Mouse (Mus musculus): ENCODE measurements around the gene Ift46. TPM values are rescaled to one million over a fixed set of nuclear protein-coding genes. Genes with fewer than 3 reads are reported as not detected.

Gene Ift46
- total RNA-seq, 2 experiments from 2014 or later = 60.7 to 67.5 TPM

DNA sequence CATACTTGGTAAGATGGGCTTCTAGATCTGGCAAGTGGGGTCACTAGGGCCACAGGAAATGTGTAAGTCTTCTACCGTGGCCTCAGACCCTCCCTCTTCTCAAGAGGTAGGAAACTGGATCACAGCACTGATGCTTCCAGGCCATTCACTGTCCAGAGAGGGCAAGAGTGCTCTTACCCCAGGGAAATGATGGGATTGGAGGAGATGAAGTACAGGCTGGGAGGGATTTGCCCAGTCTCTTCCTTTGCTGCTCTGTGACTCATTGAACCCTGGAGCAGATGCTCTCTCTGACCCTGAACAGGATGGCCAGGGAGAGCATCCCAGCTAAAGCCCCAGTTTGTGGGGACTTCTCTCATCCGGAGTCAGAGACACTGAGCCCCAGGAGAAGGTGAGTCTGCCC, 43.0 kb upstream of the Ift46 start:
- no peak for DNase-seq (ENCODE audit: extremely low spot score in 1 of 2, low spot score in 2 of 2)
- intact Hi-C loops (cut with DNase I) = no loop called here
- H3K4me3 ChIP-seq = no peak overlapping the region
- no peak for TF ChIP-seq CTCF (IDR thresholded peaks at IDR 0.05)
- no peak overlapping the region for H3K27ac ChIP-seq

DNA sequence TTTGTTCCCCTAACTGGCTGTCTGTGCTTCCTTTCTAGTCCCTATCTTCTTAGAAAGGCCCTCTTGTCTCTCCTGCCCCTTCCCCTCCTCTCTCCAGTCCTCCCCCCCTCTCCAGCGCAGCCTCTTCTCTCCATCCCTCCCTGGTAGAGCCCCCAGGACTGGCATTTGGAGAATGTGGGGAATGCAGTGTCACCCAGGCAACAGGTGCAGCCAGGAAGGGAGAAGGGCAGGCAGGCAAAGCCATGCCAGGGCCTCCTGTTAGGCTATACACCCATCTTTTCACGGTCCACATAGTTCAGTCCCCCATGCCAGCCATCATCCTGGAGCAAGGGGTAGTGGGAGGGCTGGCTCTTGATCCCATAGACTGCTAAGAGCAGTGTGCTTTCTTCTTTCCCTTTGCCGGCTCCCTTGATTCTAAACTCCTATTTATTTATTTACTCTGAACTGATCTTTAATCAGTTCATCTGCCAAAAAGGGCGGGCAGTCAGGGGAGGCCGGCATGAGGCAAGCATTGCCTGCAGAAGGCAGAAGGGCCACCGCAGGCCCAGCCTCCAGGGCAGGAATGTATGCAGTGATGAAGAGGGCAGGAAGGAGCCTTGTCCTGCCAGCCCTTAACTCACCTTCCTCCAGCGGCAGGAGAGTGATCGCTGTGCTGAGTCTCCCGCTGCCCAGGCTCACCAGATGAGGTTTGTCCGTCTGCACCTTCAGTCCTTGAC, 41.1 kb upstream of the Ift46 start:
- Histone ChIP-seq H3K4me3 (no peak overlapping the region), H3K27ac (no peak overlapping the region)
- intact Hi-C loops (cut with DNase I) = no loop called here
- TF ChIP-seq CTCF (IDR thresholded peaks at IDR 0.05) = no peak
- DNase-seq (ENCODE audit: extremely low spot score in 1 of 2, low spot score in 2 of 2) = no peak

DNA sequence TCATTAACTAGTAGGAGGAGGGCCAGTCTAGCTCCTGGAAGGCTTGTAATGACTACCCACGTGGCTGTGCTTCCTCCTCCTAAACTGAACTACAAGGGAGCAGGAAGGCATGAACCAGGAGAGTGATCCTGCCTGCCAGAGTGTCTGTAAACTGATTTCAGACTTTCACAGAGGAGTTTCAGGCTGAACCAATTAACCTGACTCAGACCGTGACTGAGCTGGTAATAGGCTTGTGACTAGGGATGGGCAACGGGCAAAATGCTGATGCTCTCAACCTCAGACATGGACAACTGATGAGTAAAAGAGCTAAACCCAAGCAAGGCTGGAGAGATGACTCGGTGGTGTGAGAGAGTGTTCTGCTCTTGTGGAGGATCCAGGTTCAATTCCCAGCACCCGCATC, 40.3 kb upstream of the Ift46 start:
- DNase-seq (ENCODE audit: extremely low spot score in 1 of 2, low spot score in 2 of 2) = no peak
- Histone ChIP-seq H3K27ac (no peak overlapping the region), H3K4me3 (no peak overlapping the region)
- TF ChIP-seq CTCF (IDR thresholded peaks at IDR 0.05) = no peak
- intact Hi-C loops (cut with DNase I) = no loop called here

DNA sequence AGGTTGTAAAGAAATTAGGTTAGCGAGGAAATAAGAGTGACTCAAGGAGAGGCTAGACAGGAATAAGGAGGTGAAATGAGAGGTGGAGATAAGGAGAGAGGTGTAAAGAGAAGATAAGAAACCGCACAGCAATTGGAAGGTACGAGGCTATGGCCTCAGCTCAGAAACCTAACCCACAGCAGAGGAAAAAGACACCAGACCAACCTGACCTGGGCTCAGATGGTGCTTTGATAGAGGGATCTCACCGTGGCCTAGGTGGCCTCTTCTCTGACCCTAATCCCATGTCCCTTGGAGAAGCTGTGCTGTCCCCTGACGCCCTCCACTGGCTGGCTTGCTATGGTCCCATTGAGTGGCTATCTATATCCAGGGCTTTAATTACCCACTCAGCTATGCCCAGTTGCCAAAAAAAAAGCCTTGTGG, 35.6 kb upstream of the Ift46 start:
- DNase-seq (ENCODE audit: extremely low spot score in 1 of 2, low spot score in 2 of 2) = no peak
- TF ChIP-seq CTCF (IDR thresholded peaks at IDR 0.05) = no peak; the same call in 1 of the 2 replicates
- H3K4me3 ChIP-seq = no peak overlapping the region
- intact Hi-C loops (cut with DNase I) = loop anchor here (5.0 kb wide), 1 partner anchor 40 kb away; no protein-coding TSS in a partner anchor
- H3K27ac ChIP-seq = no peak overlapping the region

DNA sequence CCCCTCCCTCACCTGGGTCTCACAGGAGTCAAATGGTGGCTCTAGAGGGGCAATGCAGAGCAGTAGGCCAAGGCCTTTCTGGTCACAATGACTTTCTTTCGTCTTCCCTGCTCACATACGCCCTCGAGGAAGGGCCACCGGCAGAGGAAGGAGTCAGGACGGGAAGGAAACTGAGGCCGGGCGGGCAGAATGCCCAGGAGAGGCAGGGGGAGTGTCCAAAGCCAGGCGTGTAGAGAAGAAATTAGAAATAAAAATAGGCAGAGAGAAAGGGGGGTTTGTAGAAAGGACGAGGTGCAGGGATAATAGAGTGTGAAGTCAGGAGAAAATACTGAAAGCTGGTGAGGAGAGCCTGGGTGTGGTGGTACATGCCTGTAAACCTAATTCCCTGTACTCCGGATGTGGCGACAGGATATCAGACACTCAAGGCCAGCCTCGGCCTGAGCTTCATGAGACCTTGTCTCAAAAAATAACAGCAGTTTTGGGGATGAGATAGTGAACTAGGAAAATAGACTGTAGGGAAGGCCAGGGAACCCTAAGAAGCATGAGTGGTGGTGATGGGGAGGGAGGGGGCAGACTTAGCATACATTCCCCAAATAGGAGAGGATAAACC, 34.7 kb upstream of the Ift46 start:
- no peak for TF ChIP-seq CTCF (IDR thresholded peaks at IDR 0.05)
- intact Hi-C loops (cut with DNase I) = loop anchor here (5.0 kb wide), 1 partner anchor 41 kb away; no protein-coding TSS in a partner anchor
- peak overlapping the region; percentile 62 for H3K4me3 ChIP-seq
- peak overlapping the region; percentile 81 for H3K27ac ChIP-seq
- DNase-seq (ENCODE audit: extremely low spot score in 1 of 2, low spot score in 2 of 2) = no peak

DNA sequence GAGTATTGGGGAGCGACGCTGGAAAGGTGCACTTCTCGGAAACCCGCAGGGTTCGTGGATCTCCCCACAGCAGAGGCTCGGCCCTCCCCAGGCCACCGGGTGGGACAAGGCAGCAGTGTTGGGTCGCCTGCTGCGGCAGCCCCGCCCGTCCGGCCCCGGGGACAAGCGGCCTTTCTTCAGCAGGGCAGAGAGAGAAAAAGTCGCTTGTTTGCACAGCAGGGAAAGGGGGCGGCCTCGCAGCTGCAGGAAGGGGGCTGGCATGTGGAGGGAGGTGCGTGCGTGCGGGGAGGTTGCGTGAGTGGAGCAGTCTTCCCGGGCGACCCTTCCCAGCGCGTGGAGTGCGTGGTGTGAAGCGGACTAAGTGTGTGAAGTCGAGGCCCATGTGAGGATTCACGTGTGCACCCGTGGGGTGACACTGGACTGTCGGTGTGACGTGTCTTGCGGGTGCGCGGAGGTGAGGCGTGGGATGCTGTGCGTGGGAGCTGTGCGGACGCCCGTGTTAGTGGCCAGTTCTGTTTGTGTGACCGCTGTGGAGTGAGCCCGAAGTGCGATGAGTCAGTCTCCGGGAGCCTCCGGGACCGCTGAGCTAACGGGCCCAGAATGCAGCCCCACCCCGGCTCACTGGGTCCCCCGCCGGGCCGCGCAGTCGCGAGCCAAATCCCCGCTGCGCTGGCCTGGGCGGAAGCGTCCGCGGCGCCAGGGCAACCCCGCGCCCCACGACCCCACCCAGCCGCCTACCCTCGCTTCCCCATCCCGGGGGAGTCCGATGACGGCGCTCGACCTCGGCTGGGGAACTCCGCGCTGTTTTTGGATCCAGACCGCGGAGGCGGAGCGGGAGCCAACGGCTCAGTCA, 33.8 kb upstream of the Ift46 start:
- peak overlapping the region; percentile 81 for H3K27ac ChIP-seq
- peak overlapping the region; percentile 62 for H3K4me3 ChIP-seq
- no peak for TF ChIP-seq CTCF (IDR thresholded peaks at IDR 0.05)
- intact Hi-C loops (cut with DNase I) = loop anchor here (1.0 to 5.0 kb wide), 2 partner anchors 42 to 79 kb away; no protein-coding TSS in a partner anchor
- DNase-seq (ENCODE audit: extremely low spot score in 1 of 2, low spot score in 2 of 2) = peak in 1 of 2 experiments; percentile 60

DNA sequence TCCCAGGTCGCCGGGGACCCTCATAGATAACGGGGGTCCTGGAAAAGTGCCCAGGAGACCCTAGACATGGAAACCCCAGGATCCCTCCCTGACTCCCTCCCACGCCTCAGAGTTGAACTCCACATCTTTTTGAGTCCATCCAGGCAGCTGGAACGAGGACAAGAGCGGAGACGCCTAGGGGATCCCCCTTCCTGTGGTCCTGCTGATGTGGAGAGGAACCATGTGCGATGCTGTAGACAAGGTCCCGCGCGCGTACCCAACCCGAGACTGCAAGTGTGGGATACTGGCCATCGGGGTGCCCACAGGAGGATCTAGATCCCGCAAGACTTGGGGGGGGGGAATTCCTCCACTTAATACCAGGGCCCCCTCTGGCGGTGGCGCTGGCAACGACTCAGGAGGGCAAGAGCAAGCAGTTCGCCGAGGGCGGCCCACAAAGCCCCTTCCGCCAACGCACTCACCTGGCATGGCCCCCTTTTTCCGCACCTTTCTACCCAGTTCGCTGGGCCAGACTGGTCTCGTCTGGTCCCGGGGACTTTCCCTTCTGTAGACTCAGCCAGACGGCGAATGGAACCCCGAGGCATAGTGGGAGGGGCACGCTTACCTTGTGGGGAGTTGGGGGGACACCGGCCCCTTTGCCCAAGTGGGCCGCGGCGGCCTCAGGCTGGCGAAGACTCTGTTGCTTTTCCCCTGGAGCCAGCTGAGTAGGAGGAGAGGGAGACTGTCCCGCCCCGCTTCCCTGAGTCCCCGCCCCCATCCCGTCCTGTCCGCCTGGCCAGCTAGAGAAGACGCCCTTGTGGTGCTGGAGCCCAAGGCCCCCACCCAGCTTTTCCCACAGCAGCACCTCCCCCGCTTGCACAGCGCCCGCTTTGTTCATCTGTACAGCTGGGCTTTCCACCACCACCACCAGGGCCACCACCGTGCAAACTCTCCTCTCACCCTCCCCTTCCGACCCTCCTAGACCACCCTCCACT, 32.9 kb upstream of the Ift46 start, which contains the start of gene Phldb1:
TSS of gene Phldb1 (minus strand) at position 675 of the 971 bp plus-strand sequence.
- DNase-seq (ENCODE audit: extremely low spot score in 1 of 2, low spot score in 2 of 2) = peak in 1 of 2 experiments; percentile 55

DNA sequence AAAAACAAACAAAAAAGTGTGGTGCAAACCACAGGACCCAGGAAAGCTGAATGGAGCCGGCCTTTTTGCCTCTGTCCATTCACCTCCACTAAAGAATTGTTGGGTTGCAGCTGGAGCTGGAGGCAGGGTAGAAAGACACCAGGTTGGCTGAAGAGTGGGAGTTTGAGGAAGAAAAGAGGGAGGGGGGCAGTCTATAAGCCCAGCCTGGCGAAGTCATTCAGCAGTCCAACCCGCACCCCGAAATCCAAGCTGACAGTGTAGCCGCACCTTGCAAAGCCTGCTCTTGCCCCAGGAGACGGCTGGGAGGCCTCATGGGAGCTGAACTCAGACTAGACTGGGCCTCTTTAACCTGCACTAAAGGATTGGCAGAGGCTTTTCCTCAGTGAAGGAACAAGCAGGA, 31.8 kb upstream of the Ift46 start:
- intact Hi-C loops (cut with DNase I) = no loop called here
- no peak for DNase-seq (ENCODE audit: extremely low spot score in 1 of 2, low spot score in 2 of 2)
- Histone ChIP-seq H3K4me3 (no peak overlapping the region), H3K27ac (peak overlapping the region; percentile 61; the same call in 1 of the 2 replicates)
- TF ChIP-seq CTCF (IDR thresholded peaks at IDR 0.05) = no peak

More for the DNA sequence above, 32.9 kb upstream of the Ift46 start, which contains the start of gene Phldb1:
- H3K4me3 ChIP-seq = peak within 1 kb of the TSS; percentile 62
- peak within 1 kb of the TSS; percentile 81 for H3K27ac ChIP-seq
- TF ChIP-seq CTCF (IDR thresholded peaks at IDR 0.05) = peak; percentile 46
- intact Hi-C loops (cut with DNase I) = loop anchor here (1.0 to 5.0 kb wide), 2 partner anchors 43 to 80 kb away; no protein-coding TSS in a partner anchor

DNA sequence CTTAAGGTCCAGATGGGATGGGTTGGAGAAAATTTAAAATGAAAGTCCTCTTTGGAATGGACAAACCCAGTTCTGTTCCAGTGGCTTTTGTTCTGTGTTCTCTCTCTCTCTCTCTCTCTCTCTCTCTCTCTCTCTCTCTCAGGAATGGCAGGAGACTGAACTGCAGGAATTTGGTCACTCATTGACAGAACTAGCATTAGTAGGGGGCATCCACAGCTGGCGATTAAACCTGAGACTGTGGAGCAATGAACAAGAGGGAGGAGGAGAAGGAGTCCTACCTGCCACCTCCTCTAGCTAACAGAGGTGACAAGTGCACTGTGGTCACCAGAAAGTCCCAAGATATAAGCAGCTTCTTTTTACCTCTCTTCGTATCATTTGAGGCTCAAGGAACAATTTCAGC, 31.4 kb upstream of the Ift46 start:
- intact Hi-C loops (cut with DNase I) = no loop called here
- no peak overlapping the region for H3K4me3 ChIP-seq
- H3K27ac ChIP-seq = no peak overlapping the region
- DNase-seq (ENCODE audit: extremely low spot score in 1 of 2, low spot score in 2 of 2) = no peak
- no peak for TF ChIP-seq CTCF (IDR thresholded peaks at IDR 0.05)

DNA sequence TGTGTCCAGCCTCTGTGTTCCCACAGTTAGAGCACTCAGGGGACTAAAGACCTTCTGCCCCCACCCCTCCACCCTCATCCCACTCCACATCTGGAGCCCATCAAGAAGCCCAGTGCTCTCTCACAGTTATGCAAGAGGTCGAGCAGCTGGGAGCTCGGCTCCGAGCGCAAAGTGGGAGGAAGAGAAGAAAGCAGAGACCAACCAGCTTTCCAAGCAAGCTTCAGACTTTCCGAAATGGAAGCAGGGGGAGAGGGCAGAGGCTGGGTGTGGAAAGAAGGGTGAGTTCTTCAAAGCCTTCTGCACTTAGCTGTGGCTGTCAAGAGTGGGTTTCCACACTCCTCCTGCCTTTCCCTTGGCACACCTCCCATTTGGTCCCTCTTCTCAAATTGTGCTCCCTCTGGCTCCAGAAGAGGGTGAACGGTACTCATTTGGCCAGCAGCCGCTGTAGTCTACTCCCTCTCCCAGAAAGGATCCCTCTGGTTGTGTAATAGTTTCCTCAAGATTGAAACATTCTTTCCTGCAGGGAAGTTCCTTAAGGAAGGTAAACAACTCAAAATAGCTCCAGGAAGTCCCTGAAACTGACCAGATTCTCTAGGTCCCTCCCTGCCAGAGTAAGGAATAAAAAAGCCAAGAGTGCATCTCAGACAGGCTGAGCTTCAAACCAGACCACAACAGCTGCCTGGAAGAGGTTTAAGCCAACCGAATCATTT, 30.3 kb upstream of the Ift46 start:
- Histone ChIP-seq H3K4me3 (no peak overlapping the region), H3K27ac (peak overlapping the region; percentile 67)
- no peak for DNase-seq (ENCODE audit: extremely low spot score in 1 of 2, low spot score in 2 of 2)
- intact Hi-C loops (cut with DNase I) = no loop called here
- no peak for TF ChIP-seq CTCF (IDR thresholded peaks at IDR 0.05)
